Comparison of ENCODE assay signal across 20 mouse cellular contexts in genomic region chr3:122566549-122566948, GRCm38 (mm10). TPM values are rescaled to one million over a fixed set of nuclear protein-coding genes. Genes with fewer than 3 reads are reported as not detected.
DNase-seq lines count a peak whose midpoint lies in the region; ATAC-seq lines count a peak whose summit lies in the region.
"Had no signal": no experiment of that assay in that cellular context is flagged by ENCODE, and none has a peak within 500 bp of the region (broad histone marks: within the 10 kb centered on the region; RNA-seq: fewer than 3 reads in every experiment).

No protein-coding gene starts in this region.

- no peaks in the 10 kb centered on the region for H3K9me3 ChIP-seq in heart, embryonic 10.5 days
- no peaks in the 10 kb centered on the region for H3K9me3 ChIP-seq in midbrain, embryonic 11.5 days (ENCODE audit: control insufficient read depth, low read length)
- H3K9me3 ChIP-seq in midbrain, embryonic 16.5 days (replicated peaks; ENCODE audit: control insufficient read depth, low read length, poor library complexity, severe bottlenecking): no peaks in the 10 kb centered on the region
- no peaks in the 10 kb centered on the region for H3K9me3 ChIP-seq in liver, embryonic 15.5 days (replicated peaks)
- H3K9me3 ChIP-seq: embryonic facial prominence, embryonic 13.5 days; limb, embryonic 12.5 days; neural tube, embryonic 15.5 days; stomach, embryonic 15.5 days had no signal

- H3K27ac ChIP-seq in heart, embryonic 10.5 days: 0 out of 2 replicates have a peak overlapping the region, but pooled peaks have one; percentile 29
- no peak overlapping the region for H3K27ac ChIP-seq in midbrain, embryonic 11.5 days (ENCODE audit: low read depth, low read length)
- H3K27ac ChIP-seq in midbrain, embryonic 16.5 days (ENCODE audit: low read length): no peak overlapping the region
- 0 out of 2 replicates have a peak overlapping the region, but pooled peaks have one; percentile 38 for H3K27ac ChIP-seq in liver, embryonic 15.5 days (replicated peaks)
- H3K27ac ChIP-seq: embryonic facial prominence, embryonic 13.5 days; left cerebral cortex, adult 2 months; limb, embryonic 12.5 days; neural tube, embryonic 15.5 days; stomach, embryonic 15.5 days had no signal

- H3K4me3 ChIP-seq in heart, embryonic 10.5 days: no peak overlapping the region
- no peak overlapping the region for H3K4me3 ChIP-seq in midbrain, embryonic 11.5 days (ENCODE audit: low read depth, low read length)
- H3K4me3 ChIP-seq in midbrain, embryonic 16.5 days (ENCODE audit: low read depth, low read length): no peak overlapping the region
- H3K4me3 ChIP-seq in liver, embryonic 15.5 days (replicated peaks): no peak overlapping the region
- H3K4me3 ChIP-seq: embryonic facial prominence, embryonic 13.5 days; left cerebral cortex, adult 2 months; limb, embryonic 12.5 days; neural tube, embryonic 15.5 days; stomach, embryonic 15.5 days had no signal

- H3K4me2 ChIP-seq in midbrain, embryonic 11.5 days: no peak overlapping the region
- no peak overlapping the region for H3K4me2 ChIP-seq in midbrain, embryonic 16.5 days (ENCODE audit: low read length)
- H3K4me2 ChIP-seq in liver, embryonic 15.5 days: no peak overlapping the region
- H3K4me2 ChIP-seq: embryonic facial prominence, embryonic 13.5 days; limb, embryonic 12.5 days; neural tube, embryonic 15.5 days; stomach, embryonic 15.5 days had no signal

- peaks cover 9% of the 10 kb centered on the region; the same call in 1 of the 2 replicates for H3K4me1 ChIP-seq in heart, embryonic 10.5 days
- H3K4me1 ChIP-seq in midbrain, embryonic 11.5 days (ENCODE audit: control insufficient read depth, insufficient read depth, low read length): no peaks in the 10 kb centered on the region
- H3K4me1 ChIP-seq in midbrain, embryonic 16.5 days (ENCODE audit: control insufficient read depth, insufficient read depth, low read length): no peaks in the 10 kb centered on the region
- H3K4me1 ChIP-seq in liver, embryonic 15.5 days (replicated peaks): 0 out of 2 replicates have a peak, but pooled peaks cover 2% of the 10 kb centered on the region
- H3K4me1 ChIP-seq: limb, embryonic 12.5 days had no signal

- H3K9ac ChIP-seq in midbrain, embryonic 11.5 days (ENCODE audit: low read length): no peak overlapping the region
- H3K9ac ChIP-seq in midbrain, embryonic 16.5 days (ENCODE audit: low read depth, low read length): no peak overlapping the region
- no peak overlapping the region for H3K9ac ChIP-seq in liver, embryonic 15.5 days
- H3K9ac ChIP-seq: embryonic facial prominence, embryonic 13.5 days; limb, embryonic 12.5 days; neural tube, embryonic 15.5 days; stomach, embryonic 15.5 days had no signal

- no peak for DNase-seq in heart, embryonic 10.5 days (ENCODE audit: low spot score)
- no peak for DNase-seq in heart, postnatal 14 days
- DNase-seq in midbrain, embryonic 11.5 days (ENCODE audit: low spot score, missing footprints): peak; percentile 67
- DNase-seq in monocyte, adult 2 months (ENCODE audit: low read depth in 1 of 2, low spot score in 2 of 2): peak; percentile 2 to 7
- DNase-seq in Muller cell, postnatal 12 days (ENCODE audit: inconsistent ontology term): no peak
- DNase-seq in thymus, postnatal 14 days: no peak
- DNase-seq: adrenal gland, postnatal 36 days; cerebellum, adult 11 months; gastrocnemius, postnatal 36 days; heart, postnatal 36 days; kidney, adult 8-10 months; thymus, postnatal 25 days had no signal

- 59% methylated on average over 4 of the region's 4 CpGs for WGBS in heart, embryonic 10.5 days
- WGBS in midbrain, embryonic 11.5 days: 79% methylated on average over 4 of the region's 4 CpGs
- WGBS in midbrain, embryonic 16.5 days: 70% methylated on average over 4 of the region's 4 CpGs
- 29% methylated on average over 4 of the region's 4 CpGs for WGBS in liver, embryonic 15.5 days (ENCODE audit: insufficient replicate concordance)

- no peak for ATAC-seq in midbrain, embryonic 11.5 days (ENCODE audit: low FRiP score)
- ATAC-seq in midbrain, embryonic 16.5 days: no peak
- ATAC-seq in liver, embryonic 15.5 days (ENCODE audit: insufficient read depth): peak; percentile 47; the same call in 1 of the 2 replicates
- ATAC-seq: CD4-positive, CD25-positive, alpha-beta regulatory T cell, adult 4 months had no signal

- H3K36me3 ChIP-seq in heart, embryonic 10.5 days: peaks cover 11% of the 10 kb centered on the region
- H3K36me3 ChIP-seq in midbrain, embryonic 11.5 days (ENCODE audit: control insufficient read depth, insufficient read depth, low read length): no peaks in the 10 kb centered on the region
- peaks cover 2% of the 10 kb centered on the region; the same call in 1 of the 2 replicates for H3K36me3 ChIP-seq in midbrain, embryonic 16.5 days (ENCODE audit: control insufficient read depth, insufficient read depth, low read length)
- no peaks in the 10 kb centered on the region for H3K36me3 ChIP-seq in liver, embryonic 15.5 days (replicated peaks)

- intact Hi-C loops in heart, postnatal 14 days (cut with DNase I): no loop called here

- H3K27me3 ChIP-seq in heart, embryonic 10.5 days (ENCODE audit: insufficient read depth, poor library complexity, severe bottlenecking): no peaks in the 10 kb centered on the region
- no peaks in the 10 kb centered on the region for H3K27me3 ChIP-seq in midbrain, embryonic 11.5 days (ENCODE audit: control insufficient read depth, insufficient read depth, low read length)
- no peaks in the 10 kb centered on the region for H3K27me3 ChIP-seq in midbrain, embryonic 16.5 days (ENCODE audit: control insufficient read depth, insufficient read depth, low read depth, low read length)
- H3K27me3 ChIP-seq in liver, embryonic 15.5 days: no peaks in the 10 kb centered on the region
- H3K27me3 ChIP-seq: embryonic facial prominence, embryonic 13.5 days; limb, embryonic 12.5 days; neural tube, embryonic 15.5 days; stomach, embryonic 15.5 days had no signal

RNA-seq across cellular contexts. Expression of gene Fnbp1l, which starts 53.0 kb away (rescaled TPM):
- polyA plus RNA-seq in heart, embryonic 10.5 days (2016; fragmentation: Nextera tagmentation; extraction: Ambion mirVana): 24.9 and 34.3 TPM in 2 replicates
- total RNA-seq in heart, postnatal 14 days (2021): 10 to 100 TPM; 28.6 to 32.8 TPM
- 76.8 and 85.8 TPM in 2 replicates for polyA plus RNA-seq in midbrain, embryonic 11.5 days (2014; fragmentation: Nextera tagmentation; extraction: Ambion mirVana)
- 257 and 294 TPM in 2 replicates for polyA plus RNA-seq in midbrain, embryonic 16.5 days (2015; fragmentation: Nextera tagmentation; extraction: Ambion mirVana)
- polyA plus RNA-seq in liver, embryonic 15.5 days (2015; fragmentation: Nextera tagmentation; extraction: Ambion mirVana): 3.5 and 4.3 TPM in 2 replicates

Comparison
In these comparisons a context has a peak if more than half of its experiments do, and no peak if none do; other contexts are left out.
1. DNase-seq: peak in midbrain, embryonic 11.5 days (single experiment) and monocyte, adult 2 months (2 of 2); none in heart, embryonic 10.5 days (single experiment), heart, postnatal 14 days (0 of 2), Muller cell, postnatal 12 days (single experiment) and thymus, postnatal 14 days (single experiment).
2. H3K27ac ChIP-seq: peak in heart, embryonic 10.5 days (single experiment) and liver, embryonic 15.5 days (single experiment); none in midbrain, embryonic 11.5 days (single experiment) and midbrain, embryonic 16.5 days (single experiment).